Mouse (Mus musculus) neural tube, embryonic 14.5 days (tissue): ENCODE results near the gene Gpc6. TPM values are rescaled to one million over a fixed set of nuclear protein-coding genes. Genes with fewer than 3 reads are reported as not detected.

ENCODE experiments used
- ATAC-seq: fragments of 200-750 bp; cut with Nextera tagmentation; 2 replicates; pipeline ENCODE4 v1.8.0; 2017; ENCODE audit warnings: low read depth, mild to moderate bottlenecking, moderate TSS enrichment, moderate library complexity
- H3K27ac ChIP-seq: fragments of 300-500 bp; sonication (generic); 2 replicates; pipeline ENCODE4 v1.5.1; 2014; ENCODE audit warnings: low read depth, mild to moderate bottlenecking, control low read depth, low read length, moderate library complexity, mixed read lengths
- H3K27me3 ChIP-seq: fragments of 300-500 bp; sonication (generic); 2 replicates; pipeline ENCODE4 v1.6.1; 2014; ENCODE audit warnings: low read length; ENCODE audit not compliant: control insufficient read depth, insufficient read depth
- H3K36me3 ChIP-seq: fragments of 300-500 bp; sonication (generic); 2 replicates; pipeline ENCODE4 v1.6.1; 2014; ENCODE audit warnings: low read length, mixed read lengths; ENCODE audit not compliant: control insufficient read depth, insufficient read depth
- H3K4me1 ChIP-seq: fragments of 300-500 bp; sonication (generic); 2 replicates; pipeline ENCODE4 v1.6.1; 2014; ENCODE audit warnings: low read length; ENCODE audit not compliant: control insufficient read depth, insufficient read depth
- H3K4me2 ChIP-seq: fragments of 300-500 bp; sonication (generic); 2 replicates; pipeline ENCODE4 v1.6.1; 2014; ENCODE audit warnings: mild to moderate bottlenecking, low read depth, low read length, control low read depth
- H3K4me3 ChIP-seq: fragments of 300-500 bp; sonication (generic); 2 replicates; pipeline ENCODE4 v1.5.1; 2014; ENCODE audit warnings: low read depth, low read length, control low read depth, mixed read lengths
- H3K9ac ChIP-seq: fragments of 300-500 bp; sonication (generic); replicated peaks from 2 replicates; pipeline ENCODE4 v1.6.1; 2014; ENCODE audit warnings: low read depth, mild to moderate bottlenecking, control low read depth, low read length, mixed read lengths
- H3K9me3 ChIP-seq: fragments of 300-500 bp; sonication (generic); 2 replicates; pipeline ENCODE4 v1.6.1; 2016; ENCODE audit warnings: low read length; ENCODE audit not compliant: control insufficient read depth
- WGBS: fragments of 180-500 bp; shearing (Covaris S2); extraction: QIAGEN DNeasy Blood & Tissue Kit; methylation state at CpG from one replicate; pipeline ENCODE4 v1.1.7; 2014; 5-methylcytosine and 5-hydroxymethylcytosine counted together
- polyA plus RNA-seq: library from polyadenylated mRNA; unstranded; fragments of >200 nt; fragmentation: Nextera tagmentation; extraction: Ambion mirVana; gene quantifications from 2 replicates; pipeline ENCODE4 v1.2.1, GENCODE M21; 2014

Gpc6 gene
- polyA plus RNA-seq, 1 experiment from 2014 or later: 20.8 TPM

DNA sequence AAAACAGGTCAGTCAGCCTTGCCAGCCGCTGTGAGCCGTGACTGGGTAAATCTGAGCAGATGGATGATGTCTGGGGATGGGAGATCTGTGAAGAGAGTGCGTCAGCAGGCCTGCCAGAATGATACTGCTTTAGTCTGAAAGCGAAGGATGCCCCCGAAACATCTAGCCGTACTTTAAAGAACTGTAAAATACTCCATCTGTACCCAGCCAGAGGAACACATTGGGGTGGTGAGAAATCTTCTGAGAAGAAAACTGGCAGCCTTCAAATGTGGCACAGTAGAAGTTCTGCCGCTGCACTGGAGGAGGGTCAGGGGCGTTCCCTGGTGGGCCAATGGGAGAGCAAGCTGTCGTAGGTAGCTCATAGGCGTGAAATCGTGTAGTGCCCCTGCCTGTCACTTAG lies 1033.3 kb downstream of the Gpc6 start:
- no peaks in the 10 kb centered on the region for H3K36me3 ChIP-seq
- H3K27ac ChIP-seq: no peak overlapping the region
- H3K4me3 ChIP-seq: no peak overlapping the region
- no peaks in the 10 kb centered on the region for H3K27me3 ChIP-seq
- H3K4me1 ChIP-seq: 0 out of 2 replicates have a peak, but pooled peaks cover 11% of the 10 kb centered on the region
- ATAC-seq: no peak
- no peaks in the 10 kb centered on the region for H3K9me3 ChIP-seq
- H3K9ac ChIP-seq: no peak overlapping the region
- H3K4me2 ChIP-seq: no peak overlapping the region
- WGBS: 90% methylated on average over 11 of the region's 11 CpGs

DNA sequence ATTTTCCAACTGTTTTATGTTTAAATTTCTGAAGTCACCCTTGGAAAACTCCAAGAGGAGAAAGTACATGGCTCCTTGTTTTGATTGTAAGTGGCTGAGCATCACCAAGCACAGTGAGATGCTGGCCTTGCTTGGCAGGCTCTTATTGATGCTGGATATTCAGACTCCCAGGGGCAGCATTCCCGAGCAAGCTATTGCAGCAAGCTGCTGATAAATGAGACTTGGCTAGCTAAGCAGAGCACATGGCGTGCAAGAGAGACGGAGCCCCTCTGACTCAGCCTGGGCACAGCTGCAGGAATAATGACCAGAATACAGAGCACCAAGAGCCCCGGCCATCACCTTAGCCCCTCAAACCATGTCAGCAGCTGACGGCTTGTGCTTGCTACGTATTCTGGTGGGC lies 1036.2 kb downstream of the Gpc6 start:
- Histone ChIP-seq H3K4me2 (no peak overlapping the region), H3K9ac (no peak overlapping the region), H3K9me3 (no peaks in the 10 kb centered on the region), H3K27ac (peak overlapping the region; percentile 1; the same call in 1 of the 2 replicates), H3K4me3 (no peak overlapping the region), H3K36me3 (no peaks in the 10 kb centered on the region), H3K27me3 (no peaks in the 10 kb centered on the region), H3K4me1 (0 out of 2 replicates have a peak, but pooled peaks cover 11% of the 10 kb centered on the region)
- ATAC-seq: peak; percentile 90
- WGBS: 11% methylated on average over 6 of the region's 6 CpGs

DNA sequence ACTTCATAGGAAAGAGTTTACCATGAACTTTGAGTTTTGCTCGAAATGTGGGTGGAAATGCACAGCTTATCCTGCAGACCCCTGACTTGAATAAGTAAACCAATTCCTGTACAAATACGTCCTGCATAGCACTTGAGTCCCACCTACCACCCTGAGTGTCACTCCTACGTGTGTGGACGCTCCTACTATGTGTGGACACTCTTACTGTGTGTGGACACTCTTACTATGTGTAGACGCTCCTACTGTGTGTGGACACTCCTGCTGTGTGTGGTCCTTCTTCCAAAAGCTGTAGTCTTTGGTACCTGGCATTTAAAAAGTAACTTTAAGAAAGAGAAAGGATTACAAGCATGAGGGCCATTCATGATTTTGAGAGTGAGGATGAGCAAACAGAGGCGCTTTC lies 1036.7 kb downstream of the Gpc6 start:
- Histone ChIP-seq H3K4me1 (0 out of 2 replicates have a peak, but pooled peaks cover 11% of the 10 kb centered on the region), H3K9me3 (no peaks in the 10 kb centered on the region), H3K36me3 (no peaks in the 10 kb centered on the region), H3K4me2 (no peak overlapping the region), H3K9ac (no peak overlapping the region), H3K27me3 (no peaks in the 10 kb centered on the region), H3K4me3 (no peak overlapping the region), H3K27ac (no peak overlapping the region)
- no peak for ATAC-seq
- 94% methylated on average over 6 of the region's 6 CpGs for WGBS

DNA sequence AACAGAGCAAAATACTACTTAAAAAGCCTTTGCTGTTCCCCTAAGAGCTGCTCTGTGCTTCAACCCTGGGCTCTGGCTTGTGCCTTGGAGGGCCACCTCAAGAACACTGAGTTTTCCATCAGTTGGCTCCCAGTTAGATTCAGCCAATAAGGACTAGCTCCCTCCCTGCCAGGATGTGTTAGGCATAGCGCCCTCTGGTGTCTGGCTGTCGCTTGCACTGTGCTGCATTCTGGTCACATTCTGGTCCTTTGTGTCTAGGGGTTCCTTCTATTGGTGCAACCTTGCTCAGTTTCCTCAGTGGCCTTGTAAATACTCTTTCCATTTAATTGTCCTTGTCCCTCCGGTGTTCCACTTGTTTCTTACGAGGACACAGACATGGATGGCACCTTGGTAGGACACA lies 1037.3 kb downstream of the Gpc6 start:
- Histone ChIP-seq H3K36me3 (no peaks in the 10 kb centered on the region), H3K27me3 (no peaks in the 10 kb centered on the region), H3K9me3 (no peaks in the 10 kb centered on the region), H3K4me2 (no peak overlapping the region), H3K27ac (no peak overlapping the region), H3K9ac (no peak overlapping the region), H3K4me3 (no peak overlapping the region), H3K4me1 (0 out of 2 replicates have a peak, but pooled peaks cover 11% of the 10 kb centered on the region)
- 51% methylated on average over 4 of the region's 4 CpGs for WGBS
- ATAC-seq: 0 out of 2 replicates have a peak, but pooled peaks have one; percentile 23

DNA sequence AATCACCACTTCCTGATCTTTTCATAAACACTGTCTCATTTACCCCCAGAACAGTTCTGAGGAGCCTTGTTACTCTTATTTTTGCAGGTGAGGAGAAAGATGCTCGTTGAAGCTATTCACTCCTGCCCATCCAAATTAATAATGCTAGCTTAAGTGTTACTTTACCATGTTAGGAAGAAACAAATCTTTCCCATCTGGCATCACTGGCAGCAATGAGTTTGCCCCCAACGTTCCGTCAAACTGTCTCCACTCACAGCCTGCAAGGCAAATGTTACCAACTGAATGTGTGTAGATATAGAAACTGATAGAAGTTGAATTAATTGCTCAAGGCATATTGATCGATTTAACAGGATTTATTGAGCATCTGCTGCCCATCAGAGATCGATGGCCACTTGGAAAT lies 1047.5 kb downstream of the Gpc6 start:
- Histone ChIP-seq H3K27me3 (no peaks in the 10 kb centered on the region), H3K4me2 (no peak overlapping the region), H3K4me3 (no peak overlapping the region), H3K27ac (no peak overlapping the region), H3K9me3 (no peaks in the 10 kb centered on the region), H3K9ac (no peak overlapping the region), H3K4me1 (no peaks in the 10 kb centered on the region), H3K36me3 (no peaks in the 10 kb centered on the region)
- ATAC-seq: no peak
- 90% methylated on average over 5 of the region's 5 CpGs for WGBS

DNA sequence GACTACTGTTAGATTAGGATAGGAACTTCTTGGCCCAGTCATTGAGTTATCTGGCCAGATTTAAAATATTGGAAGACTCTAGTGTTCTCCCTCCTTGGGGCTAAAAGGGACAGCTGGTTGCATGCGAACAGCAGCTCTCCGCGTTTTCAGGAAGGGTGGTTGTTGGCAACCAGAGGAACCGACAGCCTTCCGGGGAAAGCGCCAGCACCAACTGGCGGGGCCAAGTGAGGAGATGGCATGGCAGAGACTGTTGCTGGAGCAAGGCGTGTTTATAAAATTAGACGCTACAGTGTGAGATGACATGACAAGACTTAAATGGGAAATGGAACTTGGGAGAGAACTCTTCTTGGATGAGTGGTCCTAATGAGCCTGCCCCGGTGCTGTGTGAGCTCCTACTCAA lies 1056.4 kb downstream of the Gpc6 start:
- WGBS: 92% methylated on average over 10 of the region's 10 CpGs

DNA sequence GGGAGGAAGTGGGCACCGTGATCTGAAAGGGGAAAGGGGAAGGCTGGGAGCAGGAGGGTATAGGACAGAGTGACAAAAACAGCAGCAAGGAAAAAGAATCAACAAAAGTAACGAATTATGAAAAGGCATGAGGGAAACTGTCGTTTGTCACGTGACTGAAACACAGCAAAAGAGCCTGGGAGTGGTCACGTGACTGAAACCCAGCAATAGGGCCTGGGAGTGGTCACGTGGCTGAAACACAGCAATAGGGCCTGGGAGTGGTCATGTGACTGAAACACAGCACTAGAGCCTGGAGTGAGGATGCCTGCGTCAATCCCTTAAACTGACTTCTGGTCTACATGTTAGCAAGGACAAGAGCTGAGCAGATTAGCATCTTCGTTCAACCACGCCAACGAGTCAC lies 1063.3 kb downstream of the Gpc6 start:
- no peaks in the 10 kb centered on the region for H3K36me3 ChIP-seq
- no peak overlapping the region for H3K4me2 ChIP-seq
- H3K27ac ChIP-seq: no peak overlapping the region
- WGBS: 91% methylated on average over 10 of the region's 10 CpGs
- no peak overlapping the region for H3K4me3 ChIP-seq
- H3K27me3 ChIP-seq: no peaks in the 10 kb centered on the region
- ATAC-seq: no peak
- H3K9ac ChIP-seq: no peak overlapping the region
- no peaks in the 10 kb centered on the region for H3K9me3 ChIP-seq
- H3K4me1 ChIP-seq: no peaks in the 10 kb centered on the region

More for the DNA sequence above, 1056.4 kb downstream of the Gpc6 start:
- H3K27me3 ChIP-seq: no peaks in the 10 kb centered on the region
- no peak overlapping the region for H3K9ac ChIP-seq
- H3K4me3 ChIP-seq: no peak overlapping the region
- ATAC-seq: no peak
- no peaks in the 10 kb centered on the region for H3K4me1 ChIP-seq
- H3K27ac ChIP-seq: no peak overlapping the region
- H3K9me3 ChIP-seq: no peaks in the 10 kb centered on the region
- H3K36me3 ChIP-seq: no peaks in the 10 kb centered on the region
- no peak overlapping the region for H3K4me2 ChIP-seq

DNA sequence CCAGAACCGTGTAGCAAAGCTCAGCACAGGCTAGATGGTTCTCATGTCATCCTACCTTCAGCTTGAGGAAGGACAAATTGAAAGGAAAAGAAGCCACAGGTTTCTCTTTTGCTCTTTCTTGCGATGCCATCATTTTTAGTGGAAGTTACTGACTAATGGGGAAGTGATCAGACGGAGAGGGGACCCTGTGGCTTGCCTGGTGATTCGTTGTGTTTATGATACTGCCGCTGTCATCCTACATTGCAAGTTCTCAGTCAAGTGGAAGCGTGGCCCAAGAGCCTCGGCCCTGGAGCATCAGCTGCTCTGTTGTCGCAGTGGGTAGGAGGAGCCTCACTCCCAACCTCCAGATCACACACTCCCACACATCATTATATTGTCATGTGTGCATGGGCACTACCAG lies 1065.1 kb downstream of the Gpc6 start:
- Histone ChIP-seq H3K4me1 (no peaks in the 10 kb centered on the region), H3K4me2 (no peak overlapping the region), H3K27me3 (no peaks in the 10 kb centered on the region), H3K36me3 (no peaks in the 10 kb centered on the region), H3K9ac (no peak overlapping the region), H3K9me3 (no peaks in the 10 kb centered on the region), H3K4me3 (no peak overlapping the region), H3K27ac (no peak overlapping the region)
- WGBS: 79% methylated on average over 8 of the region's 8 CpGs
- ATAC-seq: no peak

DNA sequence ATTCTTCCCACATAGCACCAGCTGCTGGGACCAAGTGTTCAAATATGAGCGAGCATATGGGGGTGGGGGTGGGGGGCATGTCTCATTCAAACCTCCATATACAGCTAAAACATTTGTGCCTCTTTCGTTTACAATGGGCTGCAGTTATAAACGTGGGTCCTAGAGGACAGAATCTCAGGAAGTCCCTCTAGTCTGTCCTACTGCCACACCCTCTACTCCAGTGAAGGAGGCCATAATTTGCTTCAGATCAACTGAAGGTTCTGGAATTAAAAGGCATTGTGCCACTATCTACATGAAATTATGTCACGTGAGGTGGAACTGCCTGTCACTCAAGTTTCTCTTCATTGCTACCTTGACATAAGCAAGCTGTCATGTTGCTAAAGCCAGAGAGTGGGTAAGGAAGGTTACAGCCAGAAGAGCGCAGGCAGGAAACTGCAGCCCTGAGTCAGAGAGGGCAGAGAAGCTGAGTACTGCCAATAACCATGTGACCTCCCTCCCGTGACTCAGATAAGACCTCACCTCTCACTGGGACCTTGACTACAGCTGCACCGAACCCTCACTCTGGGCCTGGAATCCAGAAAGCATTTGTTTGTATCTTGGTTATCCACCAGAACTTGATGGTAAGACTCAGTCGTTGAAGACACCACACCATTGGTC lies 1067.6 kb downstream of the Gpc6 start:
- no peak overlapping the region for H3K4me2 ChIP-seq
- H3K27me3 ChIP-seq: no peaks in the 10 kb centered on the region
- no peaks in the 10 kb centered on the region for H3K36me3 ChIP-seq
- 79% methylated on average over 8 of the region's 8 CpGs for WGBS
- no peak overlapping the region for H3K9ac ChIP-seq
- H3K4me1 ChIP-seq: no peaks in the 10 kb centered on the region
- H3K9me3 ChIP-seq: no peaks in the 10 kb centered on the region
- ATAC-seq: no peak
- no peak overlapping the region for H3K27ac ChIP-seq
- H3K4me3 ChIP-seq: no peak overlapping the region
